Mouse (Mus musculus) layer of hippocampus, postnatal 14 days (tissue): ENCODE data around the gene Gm21830. TPM values are rescaled to one million over a fixed set of nuclear protein-coding genes. Genes with fewer than 3 reads are reported as not detected.
"Not testable (repeated sequence)": the region's sequence is repeated elsewhere in the genome, so short reads cannot be mapped to it uniquely, and the experiment has no call there.

ENCODE experiments used
- DNase-seq, 2 experiments: peaks; one replicate each; pipeline ENCODE4 v3.0.0; 2021 to 2022; ENCODE audit warnings: low spot score in 2 of 2, mixed read lengths in 1 of 2
- long read RNA-seq, 2 experiments: library from polyadenylated mRNA; stranded (forward); transcript quantifications; one replicate each; pipeline ENCODE4 v2.0.0; 2021
- total RNA-seq, 2 experiments: library from RNA; stranded (reverse); gene quantifications; 2 replicates each; pipeline ENCODE4 v1.2.3; 2021

Gene Gm21830
- total RNA-seq = not detected
- long read RNA-seq, experiment 1 = 0 reads
- long read RNA-seq, experiment 2 = 0 reads

DNA sequence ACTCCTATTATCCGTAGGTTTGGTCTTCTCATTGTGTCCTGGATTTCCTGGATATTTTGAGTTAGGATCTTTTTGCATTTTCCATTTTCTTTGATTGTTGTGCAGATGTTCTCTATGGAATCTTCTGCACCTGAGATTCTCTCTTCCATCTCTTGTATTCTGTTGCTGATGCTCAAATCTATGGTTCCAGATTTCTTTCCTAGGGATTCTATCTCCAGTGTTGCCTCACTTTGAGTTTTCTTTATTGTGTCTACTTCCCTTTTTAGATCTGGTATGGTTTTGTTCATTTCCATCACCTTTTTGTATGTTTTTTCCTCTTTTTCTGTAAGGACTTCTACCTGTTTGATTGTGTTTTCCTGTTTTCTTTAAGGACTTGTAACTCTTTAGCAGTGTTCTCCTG, at the start of gene Gm21830:
Gm21830 (plus strand) TSS at position 301 of the 400 bp plus-strand sequence.
- DNase-seq = not testable (repeated sequence)

DNA sequence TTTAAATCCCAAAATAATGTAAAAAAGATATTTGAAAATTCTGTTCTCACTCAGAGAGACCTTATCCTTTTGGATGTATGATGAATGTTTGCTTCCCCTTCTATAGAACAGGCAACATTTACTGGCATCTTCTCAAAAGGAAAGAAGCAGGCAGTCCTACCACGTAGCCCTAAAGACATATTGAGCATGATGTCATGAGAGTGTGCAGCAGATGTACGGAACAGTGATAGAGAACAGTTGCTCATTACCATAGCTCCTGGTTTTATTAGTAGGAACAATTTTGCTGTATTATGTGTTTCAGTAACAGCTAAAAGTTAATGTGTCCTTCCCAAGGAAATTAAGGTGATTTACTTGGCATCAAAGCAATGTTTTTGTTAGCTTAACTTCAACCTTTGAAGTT, 49.0 kb upstream of the Gm21830 start:
- peak in 1 of 2 experiments; percentile 35 for DNase-seq

DNA sequence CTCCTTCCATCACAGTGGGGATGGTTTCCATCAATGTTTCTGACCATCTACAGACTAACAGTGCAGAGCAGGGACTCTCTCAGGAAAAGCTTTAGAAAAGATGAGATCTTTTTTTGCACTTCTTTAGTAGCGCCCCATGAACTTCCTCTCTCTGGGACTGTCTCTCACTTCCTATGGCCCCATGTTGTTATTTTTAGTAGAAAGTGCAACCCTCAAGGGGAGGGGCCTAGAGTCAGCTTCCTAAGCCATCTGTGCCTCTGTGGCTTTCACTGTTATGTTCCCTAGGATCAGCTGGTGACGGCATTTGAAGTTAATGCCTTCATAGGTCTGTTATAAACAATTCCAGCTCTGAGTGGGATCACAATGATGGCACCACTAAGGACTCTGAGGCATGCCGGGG, 35.0 kb upstream of the Gm21830 start:
- DNase-seq = no peak

DNA sequence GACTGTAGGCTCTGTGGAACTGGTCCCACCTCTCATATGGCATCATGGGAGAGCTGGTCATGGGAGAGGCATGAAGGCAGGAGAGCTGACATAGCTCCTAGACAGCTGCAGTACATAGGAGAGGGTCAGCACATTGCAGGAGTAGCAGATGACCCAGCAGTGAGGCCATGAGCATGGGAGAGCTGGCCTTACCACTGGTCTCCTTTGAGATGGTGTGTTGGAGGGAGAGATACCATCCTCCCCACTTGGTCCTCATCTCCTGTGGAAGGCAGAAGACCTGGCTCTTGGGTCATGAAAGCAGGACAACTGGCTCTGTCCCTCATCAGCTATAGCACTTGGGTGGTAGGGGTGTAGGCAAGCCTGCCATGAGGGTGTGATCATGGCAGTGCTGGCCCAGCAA, 7.3 kb downstream of the Gm21830 start:
- DNase-seq = no peak

DNA sequence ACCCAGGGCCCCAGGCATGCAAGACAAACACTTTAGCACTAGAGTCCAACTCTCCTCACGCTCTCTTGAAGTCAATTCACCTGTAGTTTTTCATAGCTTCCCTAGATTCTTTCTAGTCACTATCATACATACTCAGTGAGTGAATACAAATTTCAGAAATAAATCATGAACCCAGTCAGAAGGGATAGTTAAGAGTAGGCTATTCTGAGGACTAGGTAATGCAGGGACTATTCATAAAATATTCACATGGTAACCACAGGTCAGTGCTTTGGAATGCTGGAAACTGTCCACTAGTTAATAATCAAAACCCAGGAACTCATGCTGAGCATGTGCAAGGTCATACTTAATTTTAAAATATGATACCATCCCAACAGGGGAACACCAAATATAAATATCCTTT, 9.3 kb downstream of the Gm21830 start:
- no peak for DNase-seq

DNA sequence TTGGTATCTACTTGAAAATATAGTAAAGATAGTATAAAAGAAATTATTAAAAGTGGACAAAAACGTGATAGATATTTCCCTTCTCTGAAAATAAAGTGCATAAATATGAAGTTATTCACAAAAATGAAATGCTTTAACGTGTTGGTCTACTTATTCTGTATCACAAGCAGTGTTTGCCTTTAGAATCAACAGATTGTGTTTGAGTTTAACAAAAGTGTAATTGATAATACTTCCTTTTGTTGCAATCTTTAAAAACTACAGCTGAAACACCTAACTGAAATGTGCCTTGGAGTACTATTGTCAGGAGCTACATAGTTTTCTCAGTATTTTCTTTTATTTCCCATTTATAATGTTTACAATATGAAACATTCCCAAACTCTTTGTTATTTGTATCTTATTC, 19.6 kb downstream of the Gm21830 start, which contains the start of gene Gm26727:
Gm26727 (minus strand) TSS at position 101 of the 400 bp plus-strand sequence.
- no peak for DNase-seq

DNA sequence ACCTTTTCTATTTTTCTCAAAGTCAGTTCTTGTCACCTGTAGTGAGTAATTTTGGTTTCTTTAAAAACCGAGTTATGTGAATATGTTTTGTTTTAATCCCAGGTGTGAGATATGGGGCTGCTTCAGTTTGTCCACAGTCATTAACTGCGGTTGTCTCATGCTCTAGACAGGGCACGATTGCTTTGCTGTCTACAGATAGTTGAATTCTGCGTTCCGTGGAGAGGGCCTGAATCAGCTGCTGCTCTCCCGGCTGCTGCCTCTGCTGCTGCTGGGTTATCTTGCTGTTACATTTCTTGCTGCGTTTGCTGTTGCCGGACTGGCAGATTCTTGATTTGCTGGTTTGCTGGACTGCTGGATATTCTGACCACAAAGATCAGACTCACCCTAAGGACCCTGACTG, 24.8 kb downstream of the Gm21830 start:
- no peak for DNase-seq

DNA sequence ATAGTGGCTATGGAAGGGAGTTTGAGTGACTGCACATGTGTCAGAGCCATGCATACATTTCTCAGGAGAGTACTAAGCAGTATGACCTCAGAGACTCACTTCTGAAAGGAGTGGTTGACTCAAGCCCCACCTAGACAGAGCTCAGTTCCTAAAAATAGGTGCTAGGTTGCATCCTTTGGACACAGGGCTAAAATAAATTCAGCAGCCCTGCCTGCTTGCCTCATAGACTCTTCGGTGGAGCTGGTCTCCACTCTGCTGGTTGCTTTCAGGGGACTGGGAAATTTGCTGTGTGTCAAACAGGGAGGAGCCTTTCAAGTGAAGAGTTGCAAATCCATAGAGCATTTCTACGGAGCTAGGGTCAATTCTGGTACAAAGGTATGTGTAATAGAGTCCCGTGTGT, 32.3 kb downstream of the Gm21830 start, which contains the start of gene Xirp2:
Xirp2 (plus strand) TSS at position 223 of the 400 bp plus-strand sequence.
- no peak for DNase-seq

DNA sequence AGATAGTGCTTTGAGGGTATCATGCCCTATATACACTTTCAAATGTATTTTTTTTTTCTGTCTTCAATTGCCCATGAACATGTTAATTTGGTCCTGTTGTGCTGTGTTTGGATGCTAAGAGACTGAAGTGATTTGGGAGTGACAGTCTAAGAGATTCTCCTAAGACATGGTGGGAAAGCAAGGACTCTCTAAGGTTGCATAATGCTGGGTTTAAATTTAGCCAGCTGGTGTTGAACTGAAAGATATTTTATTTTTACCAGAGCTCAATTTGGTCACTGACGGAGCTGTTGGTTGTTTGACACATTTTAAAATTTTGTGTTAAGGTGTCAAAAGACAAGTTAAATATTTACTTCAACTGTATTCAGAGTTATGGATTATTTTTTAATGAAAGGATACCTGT, 33.2 kb downstream of the Gm21830 start:
- no peak for DNase-seq

DNA sequence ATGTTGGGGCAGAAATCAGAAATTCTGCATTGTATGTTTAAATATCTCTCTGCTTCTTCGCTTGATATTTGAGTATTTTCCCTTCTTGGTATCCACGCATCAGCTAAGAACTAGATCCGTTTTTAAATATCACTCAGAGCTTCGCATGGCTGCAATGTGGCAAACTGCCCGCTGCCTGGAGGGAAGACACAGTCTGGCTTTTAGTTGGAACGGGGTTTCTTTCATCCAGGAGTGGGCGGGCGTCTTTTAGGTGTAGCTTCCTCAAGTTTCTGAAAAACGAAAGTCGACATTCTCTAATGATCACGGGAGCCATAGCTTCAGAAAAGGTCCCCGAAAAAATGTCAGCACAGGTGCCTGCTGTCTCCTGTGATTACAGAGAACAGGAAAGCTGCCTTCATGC, 33.7 kb downstream of the Gm21830 start:
- peak; percentile 7 to 15 for DNase-seq

DNA sequence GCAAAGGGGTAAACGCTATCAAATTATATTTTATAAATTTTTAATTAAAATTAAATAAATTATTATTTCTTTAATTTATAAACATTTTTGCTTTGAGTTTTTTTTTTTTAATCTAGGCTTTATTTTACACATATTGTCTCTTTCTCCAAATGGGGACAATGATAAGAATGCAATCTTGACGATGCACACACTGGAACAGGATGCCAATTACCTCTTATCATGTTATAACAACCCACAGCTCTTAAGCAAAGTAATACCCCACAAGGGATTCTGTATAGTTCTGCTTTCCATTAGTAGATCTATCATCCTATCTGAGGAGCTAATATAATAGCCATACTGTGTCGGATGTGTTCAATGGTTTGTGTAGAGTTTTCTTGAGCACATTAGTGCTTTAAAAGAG, 47.3 kb downstream of the Gm21830 start:
- no peak for DNase-seq

DNA sequence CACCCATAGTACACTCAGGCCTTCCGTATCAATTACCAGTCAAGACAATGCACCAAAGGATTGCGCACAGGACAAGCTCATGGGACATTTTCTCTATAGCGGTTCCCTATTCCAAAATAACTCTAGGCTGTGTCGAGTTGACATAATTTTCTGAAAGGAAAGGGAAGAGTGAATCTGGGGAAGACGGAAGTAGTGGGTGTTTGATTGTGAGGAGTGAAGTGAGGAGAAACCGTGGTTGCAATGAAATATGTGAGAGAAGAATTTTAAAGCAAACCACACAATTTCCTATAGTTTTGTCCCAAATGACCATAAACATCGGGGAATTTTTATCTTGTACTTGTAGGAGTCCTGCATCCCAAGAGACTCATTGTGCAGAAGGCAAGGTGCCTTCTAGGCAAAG, 53.5 kb downstream of the Gm21830 start:
- no peak for DNase-seq

DNA sequence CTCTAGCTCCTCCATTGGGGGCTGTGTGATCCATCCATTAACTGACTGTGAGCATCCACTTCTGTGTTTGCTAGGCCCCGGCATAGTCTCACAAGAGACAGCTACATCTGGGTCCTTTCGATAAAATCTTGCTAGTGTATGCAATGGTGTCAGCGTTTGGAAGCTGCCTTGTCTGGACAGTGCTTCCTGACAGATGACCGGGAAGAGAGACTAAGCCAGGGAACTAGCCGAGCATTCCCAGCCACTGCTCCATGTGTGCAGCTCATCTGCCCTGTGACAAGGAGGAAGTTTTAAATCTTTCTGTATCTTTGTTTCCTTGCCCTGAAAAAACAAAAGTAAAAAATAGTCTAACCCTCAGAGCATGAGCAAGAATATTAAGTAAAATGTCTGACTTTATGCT, 56.5 kb downstream of the Gm21830 start:
- not testable (repeated sequence) for DNase-seq

DNA sequence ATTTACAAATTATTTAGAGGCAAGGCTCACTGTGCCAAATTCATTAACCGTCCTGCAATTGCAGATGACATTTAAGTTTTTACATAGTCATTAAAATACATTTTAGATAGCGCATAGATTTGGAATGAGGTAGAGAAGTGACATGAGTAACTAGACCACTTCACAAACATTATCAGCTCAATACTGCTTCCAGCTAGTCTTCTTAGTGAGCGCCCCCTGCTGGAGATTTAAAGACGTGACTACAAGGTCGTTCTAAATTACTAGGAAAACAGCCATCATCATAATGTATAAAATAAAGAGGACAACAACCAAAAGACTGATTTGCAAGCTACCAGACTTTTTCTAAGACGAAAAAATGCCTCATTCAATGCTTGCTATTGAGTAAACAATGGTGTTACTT, 64.2 kb downstream of the Gm21830 start:
- DNase-seq = peak in 1 of 2 experiments; percentile 62

DNA sequence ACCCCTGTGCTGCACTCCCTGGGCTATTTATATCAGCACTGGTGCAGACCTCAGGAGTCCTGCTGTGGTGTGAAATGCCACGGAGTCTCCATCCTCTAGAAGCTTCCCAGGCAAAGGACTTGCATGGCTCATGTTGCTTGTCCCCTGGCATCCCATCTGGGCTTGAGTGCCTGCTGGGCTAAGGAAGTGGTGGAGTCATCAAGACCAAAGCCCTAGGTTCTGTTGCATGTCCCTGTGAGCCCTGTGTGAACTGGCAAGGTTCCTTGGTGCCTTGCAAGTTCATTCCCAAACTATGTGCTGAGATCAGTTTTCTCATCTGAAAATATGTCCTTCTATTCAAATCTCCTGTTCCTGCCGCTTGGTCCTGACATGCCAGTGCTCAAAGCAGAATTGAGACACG, 67.5 kb downstream of the Gm21830 start:
- DNase-seq = no peak

Other genes with a start within 250 kb of the Gm21830 start
- not detected for gene Gm26727, start 19.5 kb downstream of the Gm21830 start, total RNA-seq
- gene Xirp2, start 32.3 kb downstream of the Gm21830 start, total RNA-seq = not detected
- 10 to 100 TPM; 85.3 to 88.1 TPM for gene B3galt1, start 152.1 kb downstream of the Gm21830 start, total RNA-seq